Mouse (Mus musculus) central nervous system, embryonic 11.5 days (tissue): ENCODE results near the gene Olfr968. TPM values are rescaled to one million over a fixed set of nuclear protein-coding genes. Genes with fewer than 3 reads are reported as not detected.

Source experiments
- polyA plus RNA-seq: library from polyadenylated mRNA; depleted of rRNA; stranded (reverse); fragments of >200 nt; gene quantifications from 2 replicates; pipeline ENCODE4 v1.2.3, GENCODE M21; 2012; rRNA removed

Gene Olfr968
- polyA plus RNA-seq, result not detected in 2 replicates

DNA sequence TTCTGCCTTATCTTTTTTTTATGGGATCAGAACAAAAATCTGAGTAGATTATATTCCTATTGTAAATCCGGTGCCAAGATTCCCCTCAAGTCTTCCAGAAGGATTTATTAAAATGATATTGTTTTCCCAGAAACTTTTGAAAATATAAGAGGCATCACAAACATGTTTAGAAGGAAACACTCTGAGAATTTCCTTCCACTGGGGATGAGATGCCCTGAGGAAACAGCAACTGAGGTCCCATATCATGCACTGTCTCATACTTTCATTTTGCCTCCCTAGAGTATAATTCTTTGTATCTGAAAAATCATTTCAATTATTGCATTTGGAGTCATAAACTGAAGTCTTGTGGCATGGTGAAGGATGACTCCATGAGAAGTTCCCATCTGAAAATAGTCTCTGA lies at the start of gene Olfr968:
Gene Olfr968 (minus strand): TSS at position 101 of the 400 bp plus-strand sequence.

DNA sequence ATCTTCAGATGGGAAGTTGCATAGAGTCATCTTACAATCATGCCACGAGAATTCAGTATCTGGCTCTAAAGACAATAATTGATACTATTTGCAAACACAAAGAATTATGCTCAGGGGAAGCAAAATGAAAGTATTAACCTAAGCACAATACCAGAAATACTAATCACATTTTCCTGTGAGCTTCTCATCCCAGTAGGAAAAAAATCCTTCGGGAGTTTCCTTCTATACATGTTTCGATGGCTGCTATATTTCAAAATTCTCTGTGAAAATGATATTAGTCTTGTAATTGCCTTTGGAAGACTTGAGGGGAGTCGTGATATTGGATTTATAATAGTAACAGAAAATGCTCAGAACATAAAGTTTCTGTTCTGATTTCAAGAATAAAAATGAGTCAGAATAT lies 25.5 kb upstream of the Olfr968 start, which contains the start of gene Olfr970:
Gene Olfr970 (plus strand): TSS at position 301 of the 400 bp plus-strand sequence.

DNA sequence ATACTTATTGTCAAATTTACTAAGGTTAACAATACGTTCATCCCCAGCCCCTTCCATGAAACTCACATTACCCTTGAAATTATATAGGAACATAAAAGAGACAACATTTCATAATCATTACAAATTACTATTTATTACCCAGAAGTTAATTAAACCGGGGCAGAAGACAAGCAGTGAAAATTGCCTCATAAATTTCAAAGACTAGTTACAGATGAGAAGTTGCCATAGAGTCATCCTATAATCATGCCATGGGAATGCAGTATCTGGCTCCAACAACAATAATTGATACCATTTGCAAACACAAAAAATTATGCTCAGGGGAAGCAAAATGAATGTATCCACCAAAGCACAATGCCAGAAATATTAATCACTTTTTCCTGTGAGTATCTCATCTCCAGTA lies 7.5 kb upstream of the Olfr968 start, which contains the start of gene Olfr969:
Gene Olfr969 (plus strand): TSS at position 388 of the 400 bp plus-strand sequence.

DNA sequence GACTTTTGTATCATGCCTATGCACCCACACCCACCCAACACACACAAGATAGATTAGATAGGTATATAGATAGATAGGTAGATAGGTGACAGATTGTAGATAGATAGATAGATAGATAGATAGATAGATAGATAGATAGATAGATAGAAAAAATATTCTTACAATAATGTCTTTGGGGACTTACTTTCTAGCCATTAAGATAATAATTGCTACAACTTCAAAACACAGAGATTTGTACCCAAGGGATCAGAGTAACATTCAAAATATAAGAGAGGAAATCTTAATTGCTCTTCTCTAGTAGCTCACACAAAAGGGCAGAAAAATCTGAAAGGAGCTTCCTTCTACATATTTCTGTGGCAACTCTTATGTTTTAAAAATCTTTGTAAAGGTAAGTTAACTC lies 37.1 kb downstream of the Olfr968 start, which contains the start of gene Olfr967:
Gene Olfr967 (plus strand): TSS at position 301 of the 400 bp plus-strand sequence.

DNA sequence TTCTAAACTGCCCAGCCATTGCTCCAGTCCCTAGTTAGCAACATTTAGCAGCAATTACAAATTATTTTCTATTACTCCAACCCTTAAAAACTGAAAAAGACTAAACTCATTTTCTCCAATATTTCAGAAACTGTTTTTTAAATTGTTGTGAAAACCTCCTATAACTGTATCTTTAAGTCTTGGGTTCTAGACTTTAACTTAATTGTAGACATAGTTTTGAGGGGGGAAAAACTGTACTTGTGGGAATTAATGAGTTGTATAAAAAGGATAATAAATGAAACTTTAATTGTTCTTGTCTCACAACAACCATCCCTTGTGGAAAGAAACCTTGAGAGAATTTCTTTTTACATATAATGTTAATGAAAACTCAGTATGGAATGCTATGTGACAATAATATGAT lies 52.4 kb downstream of the Olfr968 start, which contains the start of gene Olfr150:
Gene Olfr150 (plus strand): TSS at position 301 of the 400 bp plus-strand sequence.

Other genes starting within 250 kb of the Olfr968 start
- not detected in 2 replicates for gene Olfr958, start 229.2 kb downstream of the Olfr968 start, polyA plus RNA-seq
- not detected in 2 replicates for gene Olfr959, start 207.7 kb downstream of the Olfr968 start, polyA plus RNA-seq
- gene AW551984, start 178.8 kb downstream of the Olfr968 start, polyA plus RNA-seq, result 13.6 and 24.2 TPM in 2 replicates
- gene Olfr148, start 172.6 kb downstream of the Olfr968 start, polyA plus RNA-seq, result 0.04 TPM in 1 of 2 replicates, not detected in the other
- gene Olfr960, start 161.9 kb downstream of the Olfr968 start, polyA plus RNA-seq, result 0.07 TPM in 1 of 2 replicates, not detected in the other
- gene Olfr961, start 138.2 kb downstream of the Olfr968 start, polyA plus RNA-seq, result not detected in 2 replicates
- gene Olfr963, start 116.0 kb downstream of the Olfr968 start, polyA plus RNA-seq, result not detected in 2 replicates
- not detected in 2 replicates for gene Olfr149, start 76.1 kb downstream of the Olfr968 start, polyA plus RNA-seq
- gene Olfr965, start 71.9 kb downstream of the Olfr968 start, polyA plus RNA-seq, result not detected in 2 replicates
- gene Olfr150, start 52.3 kb downstream of the Olfr968 start, polyA plus RNA-seq, result not detected in 2 replicates
- gene Olfr967, start 37.0 kb downstream of the Olfr968 start, polyA plus RNA-seq, result not detected in 2 replicates
- not detected in 2 replicates for gene Olfr969, start 7.7 kb upstream of the Olfr968 start, polyA plus RNA-seq
- gene Olfr970, start 25.6 kb upstream of the Olfr968 start, polyA plus RNA-seq, result not detected in 2 replicates
- gene Olfr971, start 53.6 kb upstream of the Olfr968 start, polyA plus RNA-seq, result not detected in 2 replicates
- not detected in 2 replicates for gene Olfr972, start 83.2 kb upstream of the Olfr968 start, polyA plus RNA-seq
- gene Olfr229, start 124.1 kb upstream of the Olfr968 start, polyA plus RNA-seq, result not detected in 2 replicates
- not detected in 2 replicates for gene Olfr974, start 154.2 kb upstream of the Olfr968 start, polyA plus RNA-seq
- not detected in 2 replicates for gene Olfr975, start 168.8 kb upstream of the Olfr968 start, polyA plus RNA-seq
- gene Olfr976, start 177.9 kb upstream of the Olfr968 start, polyA plus RNA-seq, result not detected in 2 replicates
- gene Olfr978, start 208.9 kb upstream of the Olfr968 start, polyA plus RNA-seq, result not detected in 2 replicates
- gene Olfr979, start 220.2 kb upstream of the Olfr968 start, polyA plus RNA-seq, result not detected in 2 replicates
- gene Olfr980, start 226.3 kb upstream of the Olfr968 start, polyA plus RNA-seq, result not detected in 2 replicates
- gene Olfr981, start 238.2 kb upstream of the Olfr968 start, polyA plus RNA-seq, result not detected in 2 replicates